Mouse (Mus musculus) intestine, embryonic 14.5 days (tissue): ENCODE results near the gene 2310079G19Rik. TPM values are rescaled to one million over a fixed set of nuclear protein-coding genes. Genes with fewer than 3 reads are reported as not detected.

ENCODE experiments used
- polyA plus RNA-seq: library from polyadenylated mRNA; unstranded; fragments of >200 nt; fragmentation: Nextera tagmentation; extraction: Ambion mirVana; gene quantifications from 2 replicates; pipeline ENCODE4 v1.2.1, GENCODE M21; 2014

The 2310079G19Rik gene
- polyA plus RNA-seq, 1 experiment from 2014 or later, result not detected

Other genes starting within 250 kb of the 2310079G19Rik start
- gene Cldn17, start 120.7 kb downstream of the 2310079G19Rik start, polyA plus RNA-seq, result not detected in 2 replicates
- 42.0 and 49.3 TPM in 2 replicates for gene Cldn8, start 64.5 kb downstream of the 2310079G19Rik start, polyA plus RNA-seq
- gene Krtap24-1, start 15.4 kb downstream of the 2310079G19Rik start, polyA plus RNA-seq, result not detected in 2 replicates
- not detected in 2 replicates for gene Krtap26-1, start 20.1 kb upstream of the 2310079G19Rik start, polyA plus RNA-seq
- not detected in 2 replicates for gene Krtap27-1, start 44.0 kb upstream of the 2310079G19Rik start, polyA plus RNA-seq
- not detected in 2 replicates for gene 2310061N02Rik, start 80.3 kb upstream of the 2310079G19Rik start, polyA plus RNA-seq
- not detected in 2 replicates for gene Krtap13-1, start 101.2 kb upstream of the 2310079G19Rik start, polyA plus RNA-seq
- gene Krtap13, start 124.0 kb upstream of the 2310079G19Rik start, polyA plus RNA-seq, result not detected in 2 replicates
- gene 2310034C09Rik, start 131.2 kb upstream of the 2310079G19Rik start, polyA plus RNA-seq, result not detected in 2 replicates
- not detected in 2 replicates for gene 2310057N15Rik, start 146.5 kb upstream of the 2310079G19Rik start, polyA plus RNA-seq
- not detected in 2 replicates for gene Gm5965, start 150.2 kb upstream of the 2310079G19Rik start, polyA plus RNA-seq
- gene Gm20741, start 184.6 kb upstream of the 2310079G19Rik start, polyA plus RNA-seq, result not detected in 2 replicates
- not detected in 2 replicates for gene Krtap15, start 192.5 kb upstream of the 2310079G19Rik start, polyA plus RNA-seq
- not detected in 2 replicates for gene Krtap14, start 198.5 kb upstream of the 2310079G19Rik start, polyA plus RNA-seq
- gene Krtap19-1, start 241.7 kb upstream of the 2310079G19Rik start, polyA plus RNA-seq, result not detected in 2 replicates
- gene Krtap19-2, start 246.6 kb upstream of the 2310079G19Rik start, polyA plus RNA-seq, result not detected in 2 replicates